Mouse (Mus musculus) thymus, adult 2 months (tissue): ENCODE data around the gene Nr2f6. TPM values are rescaled to one million over a fixed set of nuclear protein-coding genes. Genes with fewer than 3 reads are reported as not detected.

ENCODE experiments used
- DNase-seq: peaks from one replicate; pipeline ENCODE4 v3.0.0; 2021
- H3K27ac ChIP-seq: fragments of 200-500 bp; 2 replicates; pipeline ENCODE4 v1.5.1; 2012; ENCODE audit warnings: low read length, control low read depth; ENCODE audit not compliant: control insufficient read depth, insufficient read depth
- H3K27me3 ChIP-seq: fragments of 200-500 bp; 2 replicates; pipeline ENCODE4 v1.6.1; 2012; ENCODE audit warnings: mild to moderate bottlenecking, low read length, moderate library complexity, mixed read lengths; ENCODE audit not compliant: control insufficient read depth, insufficient read depth
- H3K36me3 ChIP-seq: fragments of 200-500 bp; 2 replicates; pipeline ENCODE4 v1.6.1; 2012; ENCODE audit warnings: mild to moderate bottlenecking, low read length, moderate library complexity; ENCODE audit not compliant: control insufficient read depth, insufficient read depth
- H3K4me1 ChIP-seq: fragments of 200-500 bp; replicated peaks from 2 replicates; pipeline ENCODE4 v1.6.1; 2012; ENCODE audit warnings: low read length; ENCODE audit not compliant: control insufficient read depth, insufficient read depth
- H3K4me3 ChIP-seq: fragments of 200-500 bp; 2 replicates; pipeline ENCODE4 v1.5.1; 2012; ENCODE audit warnings: mild to moderate bottlenecking, low read length, control low read depth, moderate library complexity; ENCODE audit not compliant: control insufficient read depth, insufficient read depth
- CTCF ChIP-seq: fragments of 200-500 bp; IDR thresholded peaks from 2 replicates; pipeline ENCODE4 v1.5.1; 2012; ENCODE audit warnings: mild to moderate bottlenecking, control low read depth, low read length, moderate library complexity, borderline replicate concordance; ENCODE audit not compliant: control insufficient read depth, poor library complexity, insufficient read depth; ENCODE audit errors: extremely low read depth
- POLR2A ChIP-seq: fragments of 200-500 bp; IDR thresholded peaks from 2 replicates; pipeline ENCODE4 v1.6.1; 2012; ENCODE audit warnings: mild to moderate bottlenecking, low read length, control low read depth, moderate library complexity; ENCODE audit not compliant: control insufficient read depth, poor library complexity, insufficient read depth; ENCODE audit errors: extremely low read depth
- WGBS: fragments of 180-500 bp; shearing (Covaris S2); methylation state at CpG from one replicate; pipeline ENCODE4 v1.1.7; 2018; 5-methylcytosine and 5-hydroxymethylcytosine counted together
- polyA plus RNA-seq: library from polyadenylated mRNA; depleted of rRNA; stranded (reverse); fragments of >200 nt; gene quantifications from 2 replicates; pipeline ENCODE4 v1.2.3, GENCODE M21; 2012

Gene Nr2f6
- polyA plus RNA-seq, 1 experiment: 71.2 TPM

DNA sequence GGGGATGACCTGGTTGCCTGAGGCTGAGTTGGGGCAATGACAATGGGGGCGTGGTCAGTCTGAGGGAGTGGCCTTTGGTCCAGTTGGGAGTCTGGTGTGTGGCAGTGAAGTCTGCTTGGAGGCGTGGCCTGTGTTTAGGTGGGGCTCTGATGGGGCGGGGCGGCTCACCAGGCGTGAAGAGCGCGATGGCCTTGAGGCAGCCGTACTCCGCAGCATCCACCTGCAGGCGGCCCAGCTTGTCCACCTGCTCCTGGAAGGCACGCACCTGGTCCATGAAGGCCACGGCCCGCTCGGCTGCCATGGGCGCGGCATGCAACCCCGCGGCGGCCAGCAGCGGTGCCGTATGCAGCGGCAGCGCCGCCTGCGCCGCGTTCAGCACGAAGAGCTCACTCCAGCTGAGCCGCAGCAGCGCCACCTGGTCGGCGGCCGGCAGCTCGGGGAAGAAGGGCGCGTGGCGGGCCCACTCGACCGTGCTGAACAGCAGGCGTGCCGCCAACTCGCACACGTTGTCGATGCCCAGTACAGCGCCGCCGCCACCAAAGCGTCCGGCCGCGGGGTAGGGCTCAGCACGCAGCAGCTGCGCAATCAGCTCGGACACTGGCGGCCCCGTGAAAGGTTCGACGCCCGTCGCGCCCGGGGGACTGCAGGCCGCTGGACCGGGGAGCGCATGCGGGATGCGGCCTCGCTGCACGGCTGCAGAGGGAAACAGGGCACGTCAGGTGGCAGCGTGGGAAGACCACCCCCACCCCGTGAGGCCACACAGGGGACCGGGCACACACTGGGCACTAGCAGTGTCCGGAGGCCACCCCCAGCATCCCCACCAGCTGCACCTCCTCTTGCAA lies 6.0 kb downstream of the Nr2f6 start:
- no peaks in the 10 kb centered on the region for H3K36me3 ChIP-seq
- no peak overlapping the region for H3K27ac ChIP-seq
- peaks cover 9% of the 10 kb centered on the region; the same call in 1 of the 2 replicates for H3K27me3 ChIP-seq
- TF ChIP-seq CTCF (no peak), POLR2A (no peak)
- H3K4me1 ChIP-seq: peaks cover 21% of the 10 kb centered on the region
- WGBS: 36% methylated on average over 74 of the region's 74 CpGs
- peak; percentile 46 for DNase-seq
- peak overlapping the region; percentile 29 for H3K4me3 ChIP-seq

DNA sequence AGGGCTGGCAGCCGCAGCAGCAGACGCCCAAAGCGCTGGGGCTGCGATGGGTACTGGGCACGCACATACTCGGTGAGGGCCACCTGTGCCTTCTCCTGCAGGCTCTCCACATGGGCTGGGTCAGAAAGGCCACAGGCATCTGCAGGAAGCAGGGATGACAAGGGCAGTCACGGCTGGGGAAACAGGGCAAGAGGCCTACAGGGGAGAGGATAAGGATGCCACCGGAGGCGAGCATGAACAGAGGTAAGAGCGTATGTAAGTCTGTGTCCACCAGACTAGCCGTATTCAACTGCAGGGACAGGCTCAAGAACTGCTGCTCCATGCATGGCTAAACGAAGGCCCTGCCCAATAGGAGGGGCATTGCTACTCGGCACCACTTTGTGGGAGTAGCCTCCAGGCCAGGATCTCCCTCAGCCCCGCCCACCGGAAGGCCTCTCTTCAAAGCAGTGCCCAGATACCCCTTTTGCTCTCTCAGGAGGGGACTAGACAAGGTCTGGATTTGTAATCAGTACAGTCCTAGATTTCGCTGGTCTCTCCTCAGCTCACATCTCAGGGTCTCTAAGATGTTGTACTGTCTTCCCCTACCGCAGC lies 7.0 kb downstream of the Nr2f6 start:
- Histone ChIP-seq H3K27ac (no peak overlapping the region), H3K27me3 (no peaks in the 10 kb centered on the region; the same call in 1 of the 2 replicates), H3K36me3 (no peaks in the 10 kb centered on the region), H3K4me3 (no peak overlapping the region), H3K4me1 (peaks cover 18% of the 10 kb centered on the region)
- DNase-seq: no peak
- 92% methylated on average over 17 of the region's 17 CpGs for WGBS
- TF ChIP-seq POLR2A (no peak), CTCF (no peak)

DNA sequence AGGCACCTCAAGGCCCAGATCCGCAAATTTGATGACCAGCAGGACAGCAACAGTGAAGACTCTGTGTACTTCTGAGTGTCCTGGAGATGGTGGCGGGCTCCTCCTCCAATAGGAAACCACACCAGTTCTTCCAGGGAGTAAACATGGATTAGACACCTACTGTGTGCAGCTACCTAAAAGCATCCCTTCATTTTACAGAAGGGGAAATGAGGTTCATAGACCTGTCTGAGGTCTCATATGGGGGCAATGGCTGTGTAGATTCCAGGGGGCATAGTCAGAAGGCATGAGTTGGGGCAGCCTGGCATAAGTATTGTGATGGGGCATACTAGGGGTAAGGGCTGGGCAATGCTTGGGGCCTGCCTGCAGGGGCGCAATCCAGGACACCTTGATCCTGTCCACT lies 8.8 kb downstream of the Nr2f6 start:
- TF ChIP-seq POLR2A: no peak
- TF ChIP-seq CTCF: no peak
- Histone ChIP-seq H3K27me3 (no peaks in the 10 kb centered on the region), H3K27ac (no peak overlapping the region), H3K4me1 (peaks cover 21% of the 10 kb centered on the region), H3K4me3 (no peak overlapping the region), H3K36me3 (no peaks in the 10 kb centered on the region)
- WGBS: 97% methylated on average over 3 of the region's 3 CpGs
- DNase-seq: no peak

DNA sequence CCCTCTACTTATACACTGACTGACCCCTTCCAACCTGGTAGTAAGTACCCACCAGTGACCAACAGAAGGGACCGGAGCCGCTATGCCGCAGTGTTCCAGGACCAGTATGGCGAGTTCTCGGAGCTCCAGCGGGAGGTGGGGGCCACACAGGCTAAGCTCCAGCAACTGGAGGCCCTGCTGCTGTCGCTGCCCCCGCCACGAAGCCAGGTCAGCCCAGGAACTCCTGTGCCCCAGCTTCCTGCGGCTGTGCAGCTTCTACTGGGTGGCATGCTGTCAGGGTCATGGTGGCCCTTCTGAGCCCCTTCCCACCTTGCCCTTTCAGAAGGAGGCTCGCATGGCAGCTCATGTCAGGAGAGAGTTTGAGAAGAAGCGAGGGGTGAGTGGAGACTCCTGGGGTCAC lies 9.3 kb downstream of the Nr2f6 start:
- WGBS: 97% methylated on average over 12 of the region's 12 CpGs
- H3K36me3 ChIP-seq: no peaks in the 10 kb centered on the region
- H3K27me3 ChIP-seq: no peaks in the 10 kb centered on the region
- H3K27ac ChIP-seq: no peak overlapping the region
- H3K4me3 ChIP-seq: no peak overlapping the region
- DNase-seq: no peak
- TF ChIP-seq POLR2A: no peak
- no peak for TF ChIP-seq CTCF
- peaks cover 26% of the 10 kb centered on the region for H3K4me1 ChIP-seq

DNA sequence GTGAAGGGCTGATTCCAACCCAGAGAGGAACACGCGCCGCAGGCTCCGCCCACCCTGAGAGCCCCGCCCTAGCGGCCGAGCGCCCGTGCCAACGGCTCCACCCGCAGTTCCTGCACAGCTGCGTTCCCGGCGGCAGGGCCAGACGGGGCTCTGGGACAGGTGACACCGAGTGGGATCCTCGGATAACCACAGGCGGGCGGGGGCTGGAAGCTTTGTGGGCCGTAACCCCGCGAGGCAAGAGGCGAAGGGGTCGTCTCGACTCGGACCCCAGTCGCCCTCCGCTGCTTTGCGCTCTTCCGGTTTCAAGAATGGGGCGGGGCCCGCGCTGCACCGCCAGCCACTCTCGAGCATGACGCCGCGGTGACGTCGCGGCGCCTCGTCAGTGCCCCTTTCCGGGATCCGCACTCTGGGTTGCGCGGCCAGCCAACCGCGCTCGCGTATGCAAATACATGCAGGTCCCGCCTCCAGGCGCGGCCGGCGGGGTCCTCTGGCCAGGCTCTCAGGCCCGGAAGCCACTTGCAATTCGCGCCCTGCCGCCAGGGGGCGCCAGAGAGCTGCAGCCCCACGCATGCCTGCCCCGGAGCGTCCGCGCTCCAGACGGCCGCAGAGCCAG lies 10.4 kb downstream of the Nr2f6 start, which contains the start of gene Ocel1:
Gene Ocel1 (plus strand): TSS at position 63 of the 613 bp plus-strand sequence.
- TF ChIP-seq CTCF (peak; percentile 100), POLR2A (peak; percentile 95)
- under 1% methylated on average over 68 of the region's 68 CpGs for WGBS
- Histone ChIP-seq H3K4me3 (peak within 1 kb of the TSS; percentile 62), H3K27me3 (no peaks in the 10 kb centered on the region), H3K36me3 (no peaks in the 10 kb centered on the region), H3K4me1 (peaks cover 25% of the 10 kb centered on the region), H3K27ac (peak within 1 kb of the TSS; percentile 13)
- peak; percentile 97 for DNase-seq

DNA sequence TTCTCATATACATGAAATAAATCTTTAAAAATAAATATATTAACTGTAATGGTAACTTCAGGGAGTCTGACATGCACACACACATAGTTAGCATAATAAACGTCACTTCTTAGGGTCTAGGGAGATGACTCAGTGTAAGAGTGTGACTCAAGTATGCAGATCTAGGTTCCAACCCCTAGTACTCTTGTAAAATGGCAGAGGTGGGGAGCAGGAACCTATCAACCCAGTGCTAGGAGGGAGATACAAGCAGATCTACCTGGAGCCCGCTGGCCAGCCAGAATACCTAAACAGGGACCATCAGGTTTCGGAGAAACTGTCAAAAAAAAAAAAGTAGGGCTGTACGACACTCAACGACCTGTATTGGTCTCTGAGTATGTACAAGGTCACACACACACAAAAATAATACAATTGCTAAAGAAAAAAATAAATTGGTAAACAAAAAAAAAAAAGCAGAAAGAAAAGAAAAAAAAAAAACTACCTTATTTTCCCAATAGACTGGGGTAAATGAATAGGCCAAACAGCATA lies 11.0 kb downstream of the Nr2f6 start:
- Histone ChIP-seq H3K4me3 (no peak overlapping the region), H3K27me3 (no peaks in the 10 kb centered on the region), H3K4me1 (peaks cover 20% of the 10 kb centered on the region), H3K36me3 (no peaks in the 10 kb centered on the region), H3K27ac (no peak overlapping the region)
- 28% methylated on average over 5 of the region's 5 CpGs for WGBS
- no peak for TF ChIP-seq CTCF
- no peak for TF ChIP-seq POLR2A
- DNase-seq: no peak
